Mouse (Mus musculus): ENCODE measurements around the gene Strada. TPM values are rescaled to one million over a fixed set of nuclear protein-coding genes. Genes with fewer than 3 reads are reported as not detected.
"Not testable (repeated sequence)": the region's sequence is repeated elsewhere in the genome, so short reads cannot be mapped to it uniquely, and the experiment has no call there.

Gene Strada
- polyA plus RNA-seq, 1 experiment from 2014 or later, result 29.3 TPM

DNA sequence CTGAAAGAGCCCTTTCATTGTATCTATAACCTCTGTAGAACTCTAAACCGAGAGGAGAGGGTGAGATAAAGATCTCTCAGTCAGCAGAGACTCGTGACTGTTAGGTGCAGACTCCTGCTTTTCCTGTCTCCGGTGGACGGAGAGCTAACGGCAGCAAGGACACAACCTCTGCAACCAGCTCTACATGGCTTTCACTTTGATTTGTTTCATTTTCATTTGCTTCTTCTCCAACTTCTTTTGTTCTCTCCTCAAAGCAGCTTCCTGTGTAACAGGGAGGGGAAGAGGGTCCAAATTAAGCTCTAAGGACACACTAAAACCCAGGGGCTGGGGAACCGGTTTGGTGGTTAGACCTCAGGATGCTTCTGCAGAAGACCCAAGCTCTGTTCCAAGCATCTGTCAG lies 1.2 kb downstream of the Strada start:
- Histone ChIP-seq H3K27ac (replicated peaks) (no peak overlapping the region), H3K36me3 (peaks cover 79% of the 10 kb centered on the region), H3K9ac (no peak overlapping the region), H3K4me2 (replicated peaks) (no peak overlapping the region), H3K9me3 (replicated peaks) (no peaks in the 10 kb centered on the region), H3K4me1 (no peaks in the 10 kb centered on the region), H3K4me3 (replicated peaks) (no peak overlapping the region), H3K27me3 (no peaks in the 10 kb centered on the region)
- ATAC-seq (ENCODE audit: insufficient number of reproducible peaks, low FRiP score, low TSS enrichment, low read depth), result no peak
- 71% methylated on average over 6 of the region's 6 CpGs for WGBS

GRCm38 (mm10) chr11:106199997-106200396 lies 2.0 kb downstream of the Strada start:
- not testable (repeated sequence) for H3K4me3 ChIP-seq (replicated peaks); H3K27me3 ChIP-seq; H3K4me1 ChIP-seq; H3K9me3 ChIP-seq (replicated peaks); H3K27ac ChIP-seq (replicated peaks); H3K4me2 ChIP-seq (replicated peaks); ATAC-seq (ENCODE audit: insufficient number of reproducible peaks, low FRiP score, low TSS enrichment, low read depth); H3K9ac ChIP-seq
- WGBS, result 92% methylated on average over 7 of the region's 7 CpGs
- peaks cover 72% of the 10 kb centered on the region for H3K36me3 ChIP-seq

GRCm38 (mm10) chr11:106198277-106198676 lies 3.7 kb downstream of the Strada start:
- Histone ChIP-seq H3K4me2 (replicated peaks) (no peak overlapping the region), H3K27me3 (no peaks in the 10 kb centered on the region), H3K9ac (no peak overlapping the region), H3K36me3 (peaks cover 57% of the 10 kb centered on the region), H3K4me1 (0 out of 2 replicates have a peak, but pooled peaks cover 6% of the 10 kb centered on the region), H3K9me3 (replicated peaks) (no peaks in the 10 kb centered on the region), H3K27ac (replicated peaks) (no peak overlapping the region), H3K4me3 (replicated peaks) (no peak overlapping the region)
- 83% methylated on average over 4 of the region's 4 CpGs for WGBS
- ATAC-seq (ENCODE audit: insufficient number of reproducible peaks, low FRiP score, low TSS enrichment, low read depth), result no peak

GRCm38 (mm10) chr11:106195341-106195740 lies 6.6 kb downstream of the Strada start:
- H3K4me2 ChIP-seq (replicated peaks), result no peak overlapping the region

GRCm38 (mm10) chr11:106194891-106195290 lies 7.1 kb downstream of the Strada start:
- Histone ChIP-seq H3K36me3 (peaks cover 25% of the 10 kb centered on the region), H3K9ac (no peak overlapping the region), H3K9me3 (replicated peaks) (no peaks in the 10 kb centered on the region), H3K27ac (replicated peaks) (peak overlapping the region; percentile 45), H3K4me1 (peaks cover 12% of the 10 kb centered on the region; the same call in 1 of the 2 replicates), H3K4me3 (replicated peaks) (no peak overlapping the region), H3K4me2 (replicated peaks) (no peak overlapping the region), H3K27me3 (no peaks in the 10 kb centered on the region)
- ATAC-seq (ENCODE audit: insufficient number of reproducible peaks, low FRiP score, low TSS enrichment, low read depth), result no peak
- WGBS, result 91% methylated on average over 7 of the region's 7 CpGs

More at GRCm38 (mm10) chr11:106195341-106195740, 6.6 kb downstream of the Strada start:
- no peaks in the 10 kb centered on the region for H3K9me3 ChIP-seq (replicated peaks)
- no peaks in the 10 kb centered on the region for H3K27me3 ChIP-seq
- peak overlapping the region; percentile 45; the same call in 1 of the 2 replicates for H3K27ac ChIP-seq (replicated peaks)
- ATAC-seq (ENCODE audit: insufficient number of reproducible peaks, low FRiP score, low TSS enrichment, low read depth), result no peak
- H3K36me3 ChIP-seq, result peaks cover 29% of the 10 kb centered on the region
- H3K9ac ChIP-seq, result no peak overlapping the region
- no peak overlapping the region for H3K4me3 ChIP-seq (replicated peaks)
- H3K4me1 ChIP-seq, result peaks cover 12% of the 10 kb centered on the region; the same call in 1 of the 2 replicates

DNA sequence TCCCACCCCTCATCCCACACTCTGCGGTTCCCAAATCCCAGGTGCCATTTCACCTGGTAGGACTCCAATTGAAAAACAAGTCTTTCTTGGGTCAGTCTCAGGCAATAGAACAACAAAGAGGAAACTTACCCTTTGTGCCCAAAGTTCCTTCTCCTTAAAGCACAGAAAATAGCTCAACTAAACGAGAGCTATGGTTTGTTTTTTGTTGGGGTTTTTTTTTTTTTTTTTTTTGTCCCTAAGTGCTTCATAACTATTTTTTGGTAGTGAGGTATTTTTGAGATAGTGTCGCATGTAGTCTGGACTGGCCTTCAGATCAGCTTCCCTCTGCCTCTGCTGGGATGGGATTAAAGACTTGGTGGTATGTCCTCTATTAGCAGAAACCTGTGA lies 7.8 kb downstream of the Strada start:
- Histone ChIP-seq H3K9me3 (replicated peaks) (no peaks in the 10 kb centered on the region), H3K9ac (peak overlapping the region; percentile 46), H3K27ac (replicated peaks) (peak overlapping the region; percentile 89), H3K36me3 (peaks cover 21% of the 10 kb centered on the region), H3K4me1 (peaks cover 12% of the 10 kb centered on the region; the same call in 1 of the 2 replicates), H3K27me3 (no peaks in the 10 kb centered on the region), H3K4me2 (replicated peaks) (peak overlapping the region; percentile 52), H3K4me3 (replicated peaks) (peak overlapping the region; percentile 83)
- 21% methylated on average over 3 of the region's 3 CpGs for WGBS
- no peak for ATAC-seq (ENCODE audit: insufficient number of reproducible peaks, low FRiP score, low TSS enrichment, low read depth)

DNA sequence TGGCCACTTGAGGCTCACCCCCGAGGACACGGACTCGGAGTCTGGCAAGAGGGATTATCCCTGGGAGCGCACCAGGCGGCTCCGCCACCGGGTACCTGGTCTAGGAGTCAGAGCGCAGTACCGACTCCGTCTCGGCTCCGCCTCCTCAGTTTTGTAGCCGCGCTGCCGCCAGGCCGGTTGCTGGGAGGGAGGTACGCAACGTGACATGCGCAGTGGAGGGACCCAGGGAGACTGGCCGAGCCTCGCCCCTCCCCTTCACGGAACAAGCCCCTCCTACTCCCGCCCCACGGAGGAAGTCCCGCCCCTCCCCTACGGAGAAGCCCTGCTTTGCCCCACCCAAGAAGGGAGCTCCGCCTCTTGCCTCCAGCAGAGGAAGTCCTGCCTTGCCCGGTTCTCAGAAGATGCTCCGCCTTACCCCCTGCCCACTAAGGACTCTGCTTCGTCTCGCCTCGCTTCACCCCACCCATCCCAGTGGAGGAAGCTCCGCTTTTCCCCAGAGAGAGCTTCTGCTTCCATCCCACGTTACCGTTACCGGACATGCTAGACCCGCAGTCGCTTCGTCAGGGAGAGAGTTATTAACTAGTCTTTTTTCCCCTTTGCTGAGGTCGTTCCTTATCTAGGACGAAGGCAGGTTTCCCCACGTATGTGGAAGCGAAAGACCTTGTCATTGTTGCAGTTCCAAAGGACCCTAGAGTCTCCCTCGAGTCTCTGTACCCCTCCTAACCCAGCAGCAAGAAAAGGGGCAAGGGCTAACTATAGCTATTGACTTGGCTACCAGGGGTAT lies 8.4 kb downstream of the Strada start:
- peak overlapping the region; percentile 52 for H3K4me2 ChIP-seq (replicated peaks)
- H3K36me3 ChIP-seq, result peaks cover 18% of the 10 kb centered on the region
- ATAC-seq (ENCODE audit: insufficient number of reproducible peaks, low FRiP score, low TSS enrichment, low read depth), result peak; percentile 97
- under 1% methylated on average over 44 of the region's 44 CpGs for WGBS
- H3K9me3 ChIP-seq (replicated peaks), result no peaks in the 10 kb centered on the region
- H3K4me1 ChIP-seq, result peaks cover 12% of the 10 kb centered on the region; the same call in 1 of the 2 replicates
- H3K27ac ChIP-seq (replicated peaks), result peak overlapping the region; percentile 95
- H3K9ac ChIP-seq, result peak overlapping the region; percentile 80
- no peaks in the 10 kb centered on the region for H3K27me3 ChIP-seq
- peak overlapping the region; percentile 83 for H3K4me3 ChIP-seq (replicated peaks)

- peak overlapping the region; percentile 95 for H3K27ac ChIP-seq (replicated peaks)
- H3K9ac ChIP-seq, result peak overlapping the region; percentile 80
- ATAC-seq (ENCODE audit: insufficient number of reproducible peaks, low FRiP score, low TSS enrichment, low read depth), result no peak; the same call in 1 of the 2 replicates
- H3K9me3 ChIP-seq (replicated peaks), result no peaks in the 10 kb centered on the region
- H3K27me3 ChIP-seq, result no peaks in the 10 kb centered on the region
- WGBS, result 7% methylated on average over 19 of the region's 19 CpGs
- peak overlapping the region; percentile 83 for H3K4me3 ChIP-seq (replicated peaks)
- peak overlapping the region; percentile 52 for H3K4me2 ChIP-seq (replicated peaks)
- peaks cover 11% of the 10 kb centered on the region for H3K36me3 ChIP-seq
- H3K4me1 ChIP-seq, result peaks cover 12% of the 10 kb centered on the region; the same call in 1 of the 2 replicates
Measured at GRCm38 (mm10) chr11:106192657-106193370, 9.2 kb downstream of the Strada start.

GRCm38 (mm10) chr11:106192241-106192640 lies 9.7 kb downstream of the Strada start:
- H3K27ac ChIP-seq (replicated peaks), result no peak overlapping the region
- no peak overlapping the region for H3K9ac ChIP-seq
- WGBS, result 81% methylated on average over 5 of the region's 5 CpGs
- H3K27me3 ChIP-seq, result no peaks in the 10 kb centered on the region
- H3K4me2 ChIP-seq (replicated peaks), result peak overlapping the region; percentile 52
- H3K9me3 ChIP-seq (replicated peaks), result no peaks in the 10 kb centered on the region
- peaks cover 12% of the 10 kb centered on the region; the same call in 1 of the 2 replicates for H3K4me1 ChIP-seq
- peaks cover 5% of the 10 kb centered on the region for H3K36me3 ChIP-seq
- no peak for ATAC-seq (ENCODE audit: insufficient number of reproducible peaks, low FRiP score, low TSS enrichment, low read depth)
- H3K4me3 ChIP-seq (replicated peaks), result peak overlapping the region; percentile 83

DNA sequence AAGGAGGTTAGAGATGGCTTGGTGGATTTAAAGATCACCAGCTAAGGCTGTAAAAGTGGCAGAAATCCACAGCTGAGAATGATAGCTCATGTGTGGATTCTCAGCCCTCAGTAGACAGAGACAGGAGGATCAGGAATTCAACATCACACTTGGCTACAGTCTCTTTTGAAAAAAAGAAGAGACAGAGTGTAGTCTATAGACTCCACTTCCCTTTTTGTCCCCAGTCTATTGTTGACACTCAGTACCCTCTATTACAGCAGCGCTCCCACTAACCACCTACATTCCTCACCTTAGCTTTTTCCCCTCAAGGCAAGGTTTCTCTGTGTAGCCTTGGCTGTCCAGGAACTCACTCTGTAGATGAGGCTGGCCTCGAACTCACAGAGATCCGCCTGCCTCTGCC lies 10.3 kb downstream of the Strada start:
- no peak overlapping the region for H3K9ac ChIP-seq
- no peak overlapping the region for H3K27ac ChIP-seq (replicated peaks)
- no peak overlapping the region for H3K4me2 ChIP-seq (replicated peaks)
- no peaks in the 10 kb centered on the region for H3K9me3 ChIP-seq (replicated peaks)
- no peak overlapping the region for H3K4me3 ChIP-seq (replicated peaks)
- H3K27me3 ChIP-seq, result no peaks in the 10 kb centered on the region
- 96% methylated on average over 3 of the region's 3 CpGs for WGBS
- no peak for ATAC-seq (ENCODE audit: insufficient number of reproducible peaks, low FRiP score, low TSS enrichment, low read depth)
- peaks cover 2% of the 10 kb centered on the region; the same call in 1 of the 2 replicates for H3K36me3 ChIP-seq
- peaks cover 12% of the 10 kb centered on the region; the same call in 1 of the 2 replicates for H3K4me1 ChIP-seq

DNA sequence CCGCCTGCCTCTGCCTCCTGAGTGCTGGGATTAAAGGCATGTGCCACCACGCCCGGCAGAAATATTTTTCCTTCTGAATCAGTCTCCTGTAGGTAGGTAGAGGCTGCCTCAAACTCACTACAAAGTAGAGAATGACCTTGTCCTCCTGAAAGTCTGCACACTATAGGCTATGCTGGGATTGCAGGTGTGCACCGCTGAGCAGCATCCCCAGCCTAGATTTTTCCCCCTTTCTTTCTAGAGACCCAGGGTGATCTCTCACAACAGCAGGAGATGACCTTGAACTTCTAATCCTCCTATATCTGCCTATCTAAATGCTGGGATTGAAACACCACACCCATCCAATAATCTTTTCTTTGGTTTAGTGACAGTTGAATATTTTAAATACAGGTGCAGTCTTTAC lies 14.6 kb downstream of the Strada start:
- Histone ChIP-seq H3K4me2 (replicated peaks) (no peak overlapping the region), H3K27me3 (no peaks in the 10 kb centered on the region), H3K36me3 (peaks cover 18% of the 10 kb centered on the region), H3K9me3 (replicated peaks) (no peaks in the 10 kb centered on the region), H3K27ac (replicated peaks) (no peak overlapping the region), H3K4me1 (peaks cover 3% of the 10 kb centered on the region; the same call in 1 of the 2 replicates), H3K9ac (no peak overlapping the region), H3K4me3 (replicated peaks) (no peak overlapping the region)
- ATAC-seq (ENCODE audit: insufficient number of reproducible peaks, low FRiP score, low TSS enrichment, low read depth), result no peak
- 94% methylated on average over 4 of the region's 4 CpGs for WGBS
